Mouse (Mus musculus) mouse embryonic stem cell (cell line): ENCODE measurements at regions not wholly inside any gene's neighbourhood (a gene's known extent, or its start where the extent isn't known, plus 50 kb on each side); places are given as distances from the start of the nearest gene placed in this dataset.

ENCODE experiments used
- in situ Hi-C, 2 experiments: fragments of 300-500 bp; cut with MboI; formaldehyde crosslinking; loops; 1 replicate in 1 of 2; 3 replicates in 1 of 2; pipeline ENCODE4 v1.14.3; 2019 to 2020; ENCODE audit warnings: low sequenced_read_pairs in 2 of 2, low pct_unique_long_range_greater_than_20kb in 1 of 2, mixed read lengths in 1 of 2; ENCODE audit not compliant: unreplicated experiment in 1 of 2

DNA sequence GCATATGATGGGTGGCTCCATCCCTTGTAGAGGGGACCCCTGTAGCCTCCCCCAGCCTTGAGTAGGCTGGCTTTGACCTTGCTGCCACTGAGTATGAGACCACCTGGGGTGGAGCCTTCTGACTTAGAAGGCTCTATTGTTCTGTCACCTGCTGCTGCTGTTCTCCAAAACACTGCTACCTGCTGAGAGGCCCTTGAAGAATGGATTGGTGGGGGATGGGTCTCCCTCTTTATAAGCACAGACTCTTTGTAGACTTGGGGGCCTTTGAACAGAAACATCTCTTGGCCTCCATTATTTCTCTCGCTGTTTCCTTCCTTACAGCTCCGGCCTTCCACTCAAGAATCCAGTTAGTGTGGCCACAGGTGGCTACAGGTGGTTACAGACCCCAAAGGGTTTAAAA is 576.1 kb upstream of the 4930452B06Rik start:
- in situ Hi-C loops = no loop called here

DNA sequence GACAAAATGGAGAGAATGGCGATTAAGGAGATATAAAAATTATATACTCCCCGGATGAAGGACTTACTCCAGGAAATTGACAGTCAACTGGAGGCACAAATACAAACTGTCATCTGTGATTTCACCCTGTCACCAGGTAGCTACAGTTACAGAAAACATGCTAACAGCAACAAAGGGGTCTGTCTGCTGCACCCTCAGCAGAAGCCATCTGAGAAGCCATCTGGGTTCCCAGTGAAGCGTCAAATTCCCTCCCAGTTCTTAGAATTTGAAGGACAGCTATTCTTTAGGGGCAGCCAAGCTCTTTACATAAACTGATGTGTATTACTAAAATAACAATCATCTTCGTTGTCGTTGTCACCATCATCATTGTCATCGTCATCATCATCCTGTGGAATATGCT is 561.6 kb upstream of the 4930452B06Rik start:
- in situ Hi-C loops = no loop called here

DNA sequence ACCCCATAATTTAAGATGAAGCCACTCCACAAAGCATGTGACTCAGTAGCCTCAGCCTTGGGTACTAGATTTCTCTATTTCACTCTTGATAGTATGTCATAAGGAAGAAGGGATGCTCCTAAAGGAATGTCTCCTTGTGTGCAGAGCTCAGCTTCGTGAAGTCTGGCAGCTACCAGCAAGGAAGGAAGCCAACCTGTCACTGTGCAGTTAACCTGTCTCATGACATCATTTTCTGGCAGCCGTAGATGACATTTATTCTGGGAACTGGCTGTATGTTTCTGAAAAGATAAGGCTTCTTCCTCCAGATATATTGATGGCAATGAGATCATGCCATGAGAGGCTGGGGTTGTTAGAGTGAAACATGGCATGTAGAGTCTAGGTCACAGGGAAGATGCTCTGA is 534.2 kb upstream of the 4930452B06Rik start:
- in situ Hi-C loops = no loop called here

DNA sequence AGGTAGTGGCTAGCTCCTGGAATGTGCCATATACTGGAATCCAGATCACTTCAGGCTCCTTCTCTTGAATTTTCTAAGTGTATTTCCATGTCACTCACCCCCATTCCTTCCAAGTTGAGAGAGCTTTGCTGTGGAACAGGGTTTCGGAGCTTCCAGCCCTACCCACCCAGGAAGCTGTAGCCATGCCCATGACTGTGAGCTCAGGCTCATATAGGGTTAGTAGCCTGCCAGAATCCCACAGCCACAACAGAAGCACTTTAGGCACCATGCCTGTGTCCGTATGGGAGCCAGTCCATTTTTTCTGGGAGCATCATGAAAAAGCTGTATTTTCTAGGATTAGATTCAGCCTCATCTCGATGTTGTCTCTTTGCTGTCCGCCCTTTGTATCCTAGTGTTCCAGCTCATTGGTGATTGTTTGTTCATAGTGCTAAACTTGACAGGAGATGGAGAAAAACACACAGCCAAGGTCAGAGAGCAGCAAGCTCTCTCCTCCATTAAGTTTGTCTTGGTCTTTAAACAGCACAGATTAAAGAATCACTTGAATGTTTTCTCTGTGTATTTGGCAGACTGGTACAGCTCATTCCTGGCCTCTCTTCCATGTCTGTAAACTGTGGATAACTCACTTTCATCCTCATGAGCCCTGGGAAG is 526.2 kb upstream of the 4930452B06Rik start:
- in situ Hi-C loops = no loop called here

DNA sequence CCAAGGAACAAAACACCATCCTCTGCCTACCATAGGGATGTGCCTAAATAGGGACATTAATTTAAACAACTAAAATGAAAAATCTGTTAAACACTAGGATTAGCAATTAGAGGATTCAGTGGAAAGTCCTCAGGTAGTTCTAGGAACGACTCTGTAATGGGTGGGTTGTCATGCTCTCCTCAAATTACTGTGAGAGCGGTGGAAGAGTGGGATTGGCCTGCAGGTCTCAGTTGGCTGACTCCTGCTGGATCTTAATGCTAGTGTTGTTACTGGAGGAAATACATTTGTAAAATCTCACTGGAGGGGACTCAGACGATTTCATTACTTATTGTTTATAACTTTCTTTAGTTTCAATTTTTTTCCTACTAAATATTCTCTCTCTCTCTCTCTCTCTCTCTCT is 525.6 kb upstream of the 4930452B06Rik start:
- in situ Hi-C loops = no loop called here

DNA sequence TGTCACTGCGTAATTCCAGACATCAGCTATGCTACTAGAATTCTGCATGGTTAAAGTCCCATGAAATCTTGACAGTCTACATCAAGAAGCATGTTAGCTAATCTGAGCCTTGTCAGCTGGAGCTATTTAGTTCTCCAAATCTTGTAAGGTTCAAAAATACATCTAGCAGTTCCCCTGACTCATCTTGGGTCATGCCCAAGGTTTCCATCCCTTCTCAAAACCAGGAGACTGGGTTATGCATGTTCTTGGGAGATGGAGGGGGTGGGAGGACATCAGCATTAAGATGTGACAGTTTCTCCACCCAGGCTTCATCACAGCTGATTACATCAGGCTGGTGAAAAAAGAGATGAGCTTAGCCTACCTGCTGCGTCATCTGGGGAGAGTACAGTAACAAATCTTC is 495.3 kb upstream of the 4930452B06Rik start:
- in situ Hi-C loops = no loop called here

DNA sequence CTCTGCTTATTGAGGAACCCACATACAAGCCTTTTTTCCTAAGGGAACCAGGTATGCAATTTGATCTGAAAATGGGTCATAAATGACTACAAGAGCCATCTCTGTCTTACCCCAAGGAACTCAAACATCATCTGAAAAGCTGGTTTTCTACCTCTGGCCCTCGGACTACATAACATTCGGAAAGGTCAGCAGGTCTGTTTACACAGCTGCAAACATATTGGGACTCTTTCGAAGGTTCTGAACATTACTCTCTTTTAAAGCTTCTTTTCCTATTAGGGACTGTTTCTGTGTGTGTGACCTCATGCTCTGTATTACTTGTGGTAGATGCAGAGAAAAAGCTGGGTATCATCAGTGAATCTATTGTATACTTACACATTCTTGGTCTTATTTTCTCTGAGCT is 491.9 kb upstream of the 4930452B06Rik start:
- in situ Hi-C loops = no loop called here

DNA sequence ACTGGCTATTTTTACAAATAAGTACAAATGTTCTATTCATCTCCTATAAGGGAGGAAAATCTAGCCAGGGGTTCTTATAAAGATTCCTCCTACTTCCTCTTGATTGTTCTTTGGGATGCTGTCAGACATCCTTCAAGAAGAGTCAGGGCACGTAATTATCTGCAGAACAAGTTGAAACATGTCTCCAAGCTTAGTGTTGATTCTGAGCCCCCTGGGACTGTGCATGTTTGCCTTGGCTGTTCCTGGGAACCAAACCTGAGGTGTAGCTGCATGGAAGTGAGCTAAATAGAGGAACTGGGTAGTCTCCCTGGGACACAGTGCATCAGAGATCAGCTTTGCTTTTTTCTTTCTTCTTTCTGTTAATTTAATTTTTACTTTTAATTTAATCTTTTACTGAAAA is 484.8 kb upstream of the 4930452B06Rik start:
- in situ Hi-C loops = no loop called here

DNA sequence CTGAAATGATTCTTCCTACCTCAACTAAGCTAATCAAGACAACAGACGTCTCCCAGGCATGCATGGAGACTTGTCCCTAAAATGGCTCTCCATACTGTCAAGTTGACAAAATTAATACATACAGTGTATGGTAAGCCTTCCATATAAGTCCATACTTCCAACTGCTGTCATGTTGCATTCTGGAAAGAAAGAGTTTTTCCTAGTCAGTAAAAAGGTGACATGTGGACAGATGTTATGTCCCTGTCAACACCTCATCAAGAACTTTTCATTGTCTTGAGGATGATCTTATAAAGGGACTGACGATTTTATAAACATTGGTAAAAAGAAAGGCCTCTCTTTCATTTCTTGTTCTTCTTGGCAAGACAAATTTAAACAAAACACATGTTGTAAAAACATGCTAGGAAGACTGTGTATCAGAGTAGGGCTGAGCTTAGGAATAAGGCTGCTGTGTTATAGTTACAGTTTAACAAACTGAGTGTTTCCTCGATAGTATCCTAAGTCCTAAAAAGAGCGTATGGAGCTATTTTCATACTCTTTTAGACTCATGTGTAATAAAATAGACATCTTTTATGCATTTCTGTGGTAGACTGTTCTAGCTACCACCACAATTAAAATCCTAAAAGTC is 480.7 kb upstream of the 4930452B06Rik start:
- in situ Hi-C loops = no loop called here

DNA sequence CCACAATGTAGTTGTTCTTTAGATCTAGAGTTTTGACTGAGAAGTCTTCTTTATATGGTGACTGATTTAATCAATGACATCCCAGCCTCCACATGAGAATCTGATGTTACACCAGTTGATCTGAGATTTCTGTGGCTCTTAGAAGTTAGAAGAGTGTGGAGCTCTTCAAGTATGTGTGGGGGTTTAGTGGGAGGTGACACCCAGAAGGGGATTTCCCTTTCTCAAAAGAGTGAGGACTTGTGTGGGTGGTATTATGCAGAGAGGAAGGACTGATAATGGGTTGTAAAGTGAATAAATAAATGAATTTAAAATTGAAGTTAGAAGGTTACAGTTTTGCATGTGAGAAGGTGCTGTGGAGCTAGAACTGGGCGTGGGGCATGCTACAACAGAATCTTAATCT is 439.7 kb upstream of the 4930452B06Rik start:
- in situ Hi-C loops = no loop called here

DNA sequence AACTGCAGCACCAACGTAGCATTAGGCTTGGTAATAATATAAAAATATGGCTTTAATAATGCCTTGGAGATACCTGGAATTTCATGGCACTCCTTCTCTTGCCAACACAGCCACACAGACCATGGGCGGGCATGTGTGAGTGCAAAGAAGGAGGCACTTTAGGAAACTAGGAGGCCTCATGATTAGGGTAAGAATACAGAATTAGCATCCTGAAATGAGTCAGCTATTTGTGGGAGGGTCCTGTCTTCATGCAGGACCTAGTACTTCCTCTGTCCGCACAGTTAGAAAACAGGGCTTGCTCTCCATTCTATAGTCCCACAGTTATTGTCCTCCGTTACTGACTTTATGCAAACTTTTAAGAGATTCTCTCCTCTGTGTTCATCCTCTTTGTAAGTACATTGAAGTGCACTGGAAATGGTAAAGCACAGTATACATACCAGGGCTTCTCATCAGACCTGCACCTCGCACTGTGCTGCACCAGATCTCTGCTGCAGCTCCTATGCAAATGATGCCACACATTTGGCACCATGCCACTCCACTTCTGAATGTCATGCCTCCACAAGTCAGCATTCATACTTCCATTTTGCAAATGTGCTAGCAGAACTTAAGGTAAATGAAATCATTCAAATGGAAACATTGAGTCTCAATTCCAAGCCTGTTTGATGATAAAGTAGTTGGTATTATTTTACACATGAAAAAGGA is 423.7 kb upstream of the 4930452B06Rik start:
- in situ Hi-C loops = no loop called here

DNA sequence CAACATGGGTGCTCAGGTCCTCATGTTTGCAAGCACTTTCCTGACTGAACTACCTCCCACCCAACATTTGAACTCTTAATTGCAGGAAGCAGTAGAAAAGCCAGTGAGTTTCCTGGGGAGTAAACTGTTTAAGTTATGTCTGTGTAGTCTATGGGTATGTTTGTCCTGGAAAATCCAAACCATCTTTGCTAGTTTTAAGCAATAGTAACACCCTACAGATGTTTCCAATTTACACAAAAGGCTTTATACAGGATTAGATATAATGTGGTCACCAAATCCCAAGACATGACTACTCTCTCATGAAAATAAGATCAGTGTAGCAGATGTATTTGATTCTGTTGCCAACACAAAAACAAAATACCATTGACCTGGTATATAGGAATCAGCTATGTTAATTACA is 421.1 kb upstream of the 4930452B06Rik start:
- in situ Hi-C loops = no loop called here

DNA sequence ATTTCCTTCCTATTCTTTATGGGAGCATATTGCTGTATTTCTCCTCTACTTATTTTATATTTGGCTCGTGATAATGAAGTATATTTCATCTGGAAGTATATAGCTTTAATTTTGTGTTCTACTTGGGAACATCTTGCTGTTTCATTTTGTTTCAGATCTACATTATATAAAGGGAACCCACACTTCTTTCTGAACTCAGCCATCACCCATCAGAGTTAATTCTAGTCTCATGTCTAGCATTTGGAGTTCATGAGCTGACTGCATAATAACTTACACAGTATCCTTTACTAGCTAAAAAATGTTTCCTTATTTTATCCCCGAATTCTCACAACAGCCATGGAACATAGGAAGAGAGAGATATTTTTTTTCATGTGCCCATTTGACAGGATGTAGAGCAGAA is 413.6 kb upstream of the 4930452B06Rik start:
- in situ Hi-C loops = no loop called here

DNA sequence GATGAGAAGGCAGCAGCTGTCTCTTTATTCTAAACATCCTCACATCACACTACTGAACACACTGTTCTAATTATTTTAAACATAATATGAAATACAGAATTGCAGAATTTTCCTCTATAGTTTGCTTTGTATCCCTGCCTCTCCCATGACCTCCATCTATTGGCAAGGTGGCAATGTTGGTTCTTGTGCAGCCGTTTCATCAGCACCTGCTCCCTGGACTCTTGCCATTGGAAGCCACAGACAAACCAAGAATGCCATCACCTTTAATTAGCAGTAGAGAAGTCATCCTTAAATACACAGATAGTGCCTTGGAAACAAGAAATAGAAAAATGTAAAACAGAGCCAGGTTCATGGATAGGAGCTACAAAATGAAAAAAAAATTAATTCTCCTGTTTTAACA is 413.0 kb upstream of the 4930452B06Rik start:
- in situ Hi-C loops = no loop called here

DNA sequence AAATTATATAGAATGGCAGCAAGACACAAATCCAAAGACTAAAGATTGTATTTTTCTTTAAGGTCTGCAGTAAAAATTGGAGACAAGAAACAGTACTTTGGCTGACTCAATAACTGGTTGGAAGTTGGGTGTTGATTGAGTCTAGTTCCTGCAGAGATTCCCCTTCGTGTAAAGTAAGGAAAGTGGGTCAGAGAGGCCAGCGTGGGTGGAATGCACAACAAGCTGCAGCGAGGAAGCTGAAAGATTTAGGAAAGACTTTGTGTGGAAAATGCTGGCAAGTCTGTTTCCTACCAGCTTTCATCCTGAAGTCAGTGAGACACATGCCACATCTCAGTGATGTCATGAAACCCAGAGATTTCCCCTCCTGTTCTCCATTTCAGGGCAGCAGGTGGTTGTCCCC is 405.1 kb upstream of the 4930452B06Rik start:
- in situ Hi-C loops = no loop called here

DNA sequence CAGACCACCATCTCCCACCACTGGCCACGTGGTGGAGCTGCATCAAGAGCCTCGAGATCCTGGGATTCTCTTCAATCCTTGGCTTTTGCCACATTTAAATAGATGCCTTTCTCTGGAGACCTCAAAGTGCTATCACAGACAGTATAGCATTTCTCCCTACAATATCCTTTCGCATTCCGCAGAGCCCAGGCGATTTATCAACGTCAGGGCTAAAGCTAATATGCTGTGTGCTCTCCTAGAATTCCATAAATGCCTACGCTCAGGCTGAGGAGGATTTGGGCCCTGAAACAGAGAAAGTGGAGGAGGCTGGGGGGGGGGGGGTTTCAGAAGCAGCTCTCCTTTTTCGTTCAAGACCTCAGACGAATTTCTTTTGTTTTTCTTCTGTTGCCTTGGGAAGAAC is 394.0 kb upstream of the 4930452B06Rik start:
- in situ Hi-C loops = no loop called here

DNA sequence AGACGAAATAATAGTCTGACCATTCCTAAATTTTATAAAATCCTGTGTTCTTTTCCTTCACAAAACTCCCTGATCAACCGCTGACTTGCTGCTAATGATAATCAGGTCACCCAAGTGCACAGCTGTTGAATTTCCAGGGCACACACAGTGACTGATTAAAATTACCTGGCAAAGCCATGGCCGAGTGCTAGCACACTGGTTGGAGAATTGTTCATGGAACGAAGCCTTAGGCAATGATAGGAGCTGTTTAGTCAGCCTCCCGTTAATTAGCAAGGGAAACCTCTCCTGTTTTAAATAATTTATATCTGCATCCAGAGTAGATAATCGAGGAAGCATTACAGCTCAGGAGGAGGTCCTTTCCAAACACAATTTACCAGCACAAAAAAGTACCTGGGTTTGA is 362.8 kb upstream of the 4930452B06Rik start:
- in situ Hi-C loops = no loop called here

DNA sequence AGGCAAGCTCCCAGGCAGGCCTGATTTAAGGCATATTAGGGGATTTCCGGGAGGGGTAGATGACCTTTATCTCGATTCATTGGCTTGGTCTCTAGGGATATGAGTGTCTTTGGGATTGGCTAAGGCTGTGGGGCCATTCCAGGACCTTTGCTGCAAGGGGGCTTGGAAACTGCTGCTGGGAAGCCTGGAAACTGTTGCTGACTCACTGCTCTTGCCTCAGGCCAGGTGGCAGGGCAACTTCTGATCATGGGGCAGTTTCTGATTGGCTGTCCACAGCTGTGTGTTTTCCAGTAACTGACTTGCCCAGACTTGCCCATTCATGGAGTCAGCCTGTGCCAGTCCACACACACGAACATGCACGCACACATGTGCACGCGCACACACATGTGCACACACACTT is 349.8 kb upstream of the 4930452B06Rik start:
- in situ Hi-C loops = no loop called here

DNA sequence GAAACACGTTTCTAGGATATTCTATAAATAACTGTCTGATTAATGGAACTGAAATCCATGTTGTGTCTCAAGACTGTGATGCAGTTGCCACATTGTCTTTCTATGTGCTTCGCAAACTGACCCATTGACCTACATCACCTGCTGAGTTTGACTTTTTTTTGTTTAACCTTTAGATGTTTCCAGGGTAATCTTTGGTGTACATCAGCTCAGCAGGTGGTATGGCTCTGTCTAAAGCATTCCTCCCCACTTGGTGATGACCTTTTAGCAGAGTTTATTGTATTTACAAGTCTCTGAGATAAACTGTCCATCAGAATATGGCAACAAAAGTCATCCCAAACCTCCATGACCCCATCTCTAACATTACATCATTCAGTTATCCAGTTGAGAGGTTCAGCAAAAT is 337.0 kb upstream of the 4930452B06Rik start:
- in situ Hi-C loops = no loop called here
